Mouse (Mus musculus) gonadal fat pad, adult 2 months (tissue): ENCODE results near the gene Slc16a1. TPM values are rescaled to one million over a fixed set of nuclear protein-coding genes. Genes with fewer than 3 reads are reported as not detected.

ENCODE experiments used
- DNase-seq: peaks from one replicate; pipeline ENCODE4 v3.0.0-alpha.2; 2012; ENCODE audit warnings: low read depth
- polyA plus RNA-seq: library from polyadenylated mRNA; depleted of rRNA; stranded (reverse); fragments of >200 nt; gene quantifications from 2 replicates; pipeline ENCODE4 v1.2.3, GENCODE M21; 2012; rRNA removed

The Slc16a1 gene
- 18.1 and 21.9 TPM in 2 replicates for polyA plus RNA-seq

DNA sequence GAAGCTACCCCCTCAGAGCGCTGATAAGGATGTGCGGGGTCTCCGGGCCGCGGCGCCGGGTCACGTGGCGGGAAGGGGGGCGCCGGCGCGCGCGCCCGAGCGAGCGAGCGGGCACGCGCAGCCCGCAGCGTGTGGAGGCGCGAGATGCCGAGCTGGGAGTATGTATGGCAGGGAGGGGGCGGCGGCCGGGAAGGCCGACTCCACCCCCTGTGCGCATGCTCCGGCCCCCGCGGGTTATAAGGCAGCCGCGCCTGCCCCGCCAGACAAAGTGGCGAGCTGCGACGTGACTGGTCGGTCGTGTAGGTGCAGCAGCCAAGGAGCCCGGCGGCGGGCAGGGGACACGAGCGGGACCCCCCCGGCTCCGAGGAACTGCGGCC lies at the start of gene Slc16a1:
Gene Slc16a1, plus strand, starts transcription at position 266 of the 377 bp plus-strand sequence.
- no peak for DNase-seq

DNA sequence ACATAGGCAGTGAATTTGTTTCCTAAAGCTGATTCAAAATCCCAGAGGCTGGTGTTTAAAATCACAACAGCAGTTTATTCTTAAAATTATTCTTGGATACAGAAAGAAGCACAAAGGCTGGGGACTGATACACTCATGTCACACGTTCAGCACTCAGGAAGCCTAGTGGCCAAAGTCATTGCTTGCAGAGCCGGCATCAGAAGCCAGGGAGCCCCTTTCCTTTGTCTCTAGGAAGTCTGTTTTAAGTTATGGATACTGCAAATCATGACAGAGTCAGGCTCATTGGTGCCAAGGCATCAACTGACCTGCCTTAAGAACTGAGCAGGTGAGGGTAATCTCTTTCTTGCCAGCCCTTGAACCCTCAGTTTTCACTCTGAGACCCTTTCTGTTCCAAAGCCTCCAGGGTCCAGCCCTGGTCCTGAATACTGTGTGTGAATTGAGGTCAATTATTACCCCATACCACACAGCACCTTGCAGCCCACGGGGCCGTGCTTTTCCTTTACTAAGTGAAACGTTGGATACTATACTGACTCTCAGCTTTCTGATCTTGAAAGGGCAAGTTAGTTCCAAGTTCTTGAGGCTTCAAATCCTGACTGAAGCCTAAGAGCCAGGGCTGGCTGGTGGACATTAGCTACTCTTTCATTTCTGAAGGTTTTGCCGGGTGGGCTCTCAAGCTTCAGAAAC lies 41.9 kb upstream of the Slc16a1 start:
- DNase-seq, result no peak

DNA sequence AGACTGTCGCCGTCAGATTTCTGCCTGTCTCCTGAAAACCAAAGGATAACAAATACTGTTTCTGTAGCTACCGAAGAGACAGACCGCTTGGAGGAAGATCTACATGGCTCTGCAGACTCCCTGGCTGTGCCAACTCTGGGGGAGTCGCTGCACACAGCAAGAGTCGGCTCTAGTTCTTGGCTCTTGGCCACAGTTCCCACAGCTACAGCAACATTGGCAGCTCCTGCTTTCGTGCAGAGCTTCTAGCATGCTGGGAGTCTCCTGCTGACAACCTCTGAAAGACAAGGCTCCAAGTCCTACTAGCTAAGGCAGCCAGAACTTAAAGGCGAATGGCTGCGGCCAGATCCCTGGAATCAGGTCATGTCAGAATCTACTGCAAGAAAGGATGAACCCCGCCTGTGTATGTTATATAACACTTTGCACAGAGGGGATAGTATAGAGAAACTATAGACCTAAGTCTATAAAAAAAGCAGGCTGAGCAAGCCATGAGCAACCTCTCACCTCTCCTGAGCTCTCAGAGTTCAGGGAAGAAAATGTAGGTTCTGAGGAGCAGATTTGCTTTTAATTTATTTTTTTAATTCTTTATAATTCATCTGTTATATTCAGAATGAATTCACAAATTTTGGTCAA lies 41.2 kb upstream of the Slc16a1 start:
- DNase-seq, result no peak

DNA sequence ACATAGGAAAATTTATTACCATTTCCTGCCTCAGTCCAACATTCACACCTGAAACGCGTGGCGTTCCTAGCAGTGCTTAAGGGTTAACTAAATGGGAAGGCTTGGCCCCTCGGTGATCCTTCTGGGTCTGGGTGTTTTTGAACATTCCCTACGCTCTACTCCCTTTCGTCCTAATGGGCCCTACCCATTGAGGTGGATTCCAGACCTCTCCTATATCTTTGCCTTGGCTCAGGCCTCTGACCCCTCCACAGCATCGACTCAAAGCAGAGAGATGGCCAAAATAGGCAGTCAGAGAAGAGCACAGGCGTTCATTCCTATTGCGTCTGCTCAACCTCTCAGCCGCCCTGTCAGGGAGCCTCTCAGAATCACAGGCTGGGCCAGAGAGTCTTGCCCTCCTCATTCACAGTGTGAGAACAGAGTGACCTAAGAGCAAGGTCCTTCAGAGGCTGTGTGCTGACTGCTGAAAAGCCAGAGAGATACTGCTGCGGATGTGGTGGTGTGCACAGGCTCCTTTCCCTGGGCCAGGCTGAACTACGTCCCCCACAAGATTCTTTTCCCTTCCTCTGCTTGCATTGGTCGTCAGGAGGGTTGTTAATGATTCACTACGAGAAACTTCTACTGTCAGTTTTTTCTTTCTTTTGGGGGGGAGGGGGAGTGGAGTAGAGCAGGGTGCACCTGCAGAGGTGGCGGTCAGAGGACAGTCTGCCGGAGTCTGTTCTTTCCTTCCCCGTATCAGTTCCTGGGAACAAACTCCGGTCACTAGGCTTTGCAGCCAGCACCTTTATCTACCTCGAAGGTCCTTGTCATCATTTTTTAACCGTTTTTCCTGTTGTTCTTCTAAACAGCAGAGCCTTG lies 38.9 kb upstream of the Slc16a1 start:
- DNase-seq, result no peak

DNA sequence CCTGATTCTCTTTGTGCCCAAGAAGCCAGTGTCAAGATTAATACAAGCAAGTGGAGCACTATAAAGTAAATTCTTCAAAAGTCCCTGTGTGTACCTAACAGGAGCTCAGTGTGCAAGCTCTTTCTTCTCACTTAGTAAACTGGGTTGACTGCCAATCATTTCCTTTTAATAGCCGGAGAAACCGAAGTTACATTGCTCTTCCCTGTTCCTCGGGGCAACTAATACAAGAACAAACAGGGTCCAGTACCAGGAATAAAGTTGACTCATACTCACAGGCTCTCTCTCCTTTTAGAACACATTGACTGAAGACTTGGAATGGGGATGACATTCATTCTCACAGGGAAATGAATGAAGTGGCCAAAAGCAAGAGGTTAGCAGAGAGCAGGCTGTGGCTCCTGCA lies 37.8 kb upstream of the Slc16a1 start:
- DNase-seq, result no peak

DNA sequence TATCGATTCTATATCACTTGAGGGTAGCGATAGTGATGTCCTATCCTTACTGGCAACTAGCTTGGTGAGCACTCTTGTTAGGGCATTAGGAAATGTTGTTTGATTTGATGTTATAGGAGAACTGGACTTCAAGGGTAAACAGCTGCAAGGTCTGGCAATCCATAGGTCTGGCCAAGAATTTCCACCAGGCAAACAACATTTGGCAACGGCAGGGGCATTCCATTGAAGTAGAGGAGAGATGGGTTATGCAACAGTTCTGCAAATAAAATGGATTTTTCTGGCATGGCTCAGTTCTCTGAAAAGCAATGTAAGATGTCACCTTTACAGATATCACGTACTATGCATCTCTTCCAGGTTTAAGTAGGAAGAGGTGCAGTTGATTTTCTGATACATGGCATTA lies 36.8 kb upstream of the Slc16a1 start:
- no peak for DNase-seq

DNA sequence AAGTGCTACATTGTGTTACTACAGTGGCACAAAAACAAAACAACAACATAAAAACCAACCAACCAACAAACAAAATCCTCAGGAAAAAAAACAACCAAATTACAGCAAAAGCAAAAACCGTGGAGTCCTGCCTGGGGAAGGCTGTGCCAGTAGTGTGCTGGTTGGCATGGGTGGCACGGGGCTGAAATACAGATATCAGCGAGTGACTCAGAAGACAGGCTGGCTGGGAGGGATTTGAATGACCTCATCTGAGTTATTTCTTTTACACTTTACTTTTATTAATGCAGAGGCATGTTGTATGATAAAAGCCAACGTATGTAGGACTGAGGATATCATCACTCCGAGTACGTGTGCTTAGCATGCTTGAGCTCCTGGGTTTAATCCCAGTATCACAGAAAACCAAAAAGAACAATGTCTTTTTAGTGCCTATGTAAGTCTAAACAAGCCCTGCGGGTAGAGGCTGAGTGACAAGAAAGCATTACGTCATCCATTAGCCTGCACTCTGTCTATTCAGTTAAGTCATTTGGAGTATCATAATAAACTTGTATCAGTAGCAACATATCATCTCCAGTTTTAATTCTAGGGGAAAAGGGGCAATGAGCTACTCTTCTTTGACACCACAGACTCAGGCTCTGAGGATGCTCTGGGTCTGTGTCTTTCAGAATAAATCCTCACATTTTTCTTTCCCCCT lies 28.6 kb upstream of the Slc16a1 start:
- no peak for DNase-seq

DNA sequence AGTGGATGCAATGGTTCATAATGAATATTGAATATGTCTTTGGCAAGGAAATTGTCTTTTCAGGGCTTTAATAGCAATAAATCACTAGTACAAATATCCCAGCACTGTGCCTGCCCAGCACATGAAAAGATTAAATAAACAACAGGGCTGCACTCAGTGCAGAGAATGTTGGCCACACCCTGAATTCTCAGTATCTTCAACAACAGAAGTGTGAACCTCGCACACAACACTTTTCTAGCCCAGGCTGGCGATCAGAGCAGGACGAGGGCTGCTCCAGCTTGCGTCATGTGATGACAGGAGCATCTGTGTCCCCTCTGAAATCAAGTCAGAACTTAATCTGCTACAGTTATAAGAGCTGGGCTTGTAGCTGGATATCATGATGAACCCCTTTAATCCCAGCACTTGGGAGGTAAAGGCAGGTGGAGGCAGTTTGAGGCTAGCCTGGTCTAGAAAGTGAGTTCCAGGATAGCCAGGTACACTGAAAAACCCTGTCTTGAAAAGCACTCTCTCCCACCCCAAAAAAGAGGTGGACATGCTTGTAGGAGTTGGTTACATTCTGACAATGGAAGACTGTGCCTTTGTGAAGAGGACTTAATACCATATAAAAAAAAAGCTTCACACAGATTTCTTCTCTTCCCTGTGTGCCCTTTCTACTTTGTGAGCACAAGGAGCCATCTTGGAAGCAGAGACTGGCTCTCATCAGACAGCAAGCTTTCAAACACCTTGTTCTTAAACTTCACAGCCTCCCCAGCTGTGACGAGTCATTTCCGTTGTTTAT lies 27.8 kb upstream of the Slc16a1 start:
- DNase-seq, result no peak

DNA sequence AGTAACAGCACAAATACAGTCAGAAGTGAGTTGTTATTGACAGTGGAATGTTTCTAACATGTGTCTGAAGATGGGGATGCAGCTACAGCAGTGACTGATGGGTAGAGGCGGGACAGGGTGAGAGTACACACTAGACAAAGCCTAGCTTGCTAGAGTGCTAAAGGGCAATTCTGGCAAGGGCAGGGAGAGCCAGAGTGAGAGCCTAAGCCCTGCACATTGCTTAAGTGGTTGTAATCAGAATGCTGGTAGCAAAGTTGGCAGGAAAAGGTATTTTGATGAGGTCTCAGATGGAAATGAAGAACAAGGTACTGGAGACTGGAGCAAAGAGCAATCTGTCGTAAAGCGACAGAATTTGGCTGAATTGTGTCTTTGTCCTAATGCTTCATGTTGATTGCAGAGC lies 26.5 kb upstream of the Slc16a1 start:
- DNase-seq, result peak; percentile 96

DNA sequence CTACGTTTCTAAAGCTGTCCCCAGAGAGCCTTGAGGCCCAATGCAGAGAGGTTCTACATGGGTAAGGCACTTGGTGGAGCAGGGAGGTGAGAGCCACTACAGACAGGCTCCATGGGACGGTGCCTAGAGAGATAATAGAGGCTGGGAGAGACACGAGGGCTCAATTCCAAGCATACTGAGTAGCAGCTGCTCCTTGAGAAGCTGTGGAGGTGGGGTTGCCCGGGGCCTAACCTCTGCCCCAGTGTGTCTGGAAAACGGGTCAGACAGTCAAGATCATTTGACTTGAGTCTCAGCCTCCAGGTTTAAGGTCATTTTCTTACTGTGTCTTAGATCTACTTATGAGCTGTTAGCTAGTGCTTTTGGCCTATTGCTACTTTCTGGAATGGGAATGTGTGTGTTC lies 25.4 kb upstream of the Slc16a1 start:
- DNase-seq, result no peak

DNA sequence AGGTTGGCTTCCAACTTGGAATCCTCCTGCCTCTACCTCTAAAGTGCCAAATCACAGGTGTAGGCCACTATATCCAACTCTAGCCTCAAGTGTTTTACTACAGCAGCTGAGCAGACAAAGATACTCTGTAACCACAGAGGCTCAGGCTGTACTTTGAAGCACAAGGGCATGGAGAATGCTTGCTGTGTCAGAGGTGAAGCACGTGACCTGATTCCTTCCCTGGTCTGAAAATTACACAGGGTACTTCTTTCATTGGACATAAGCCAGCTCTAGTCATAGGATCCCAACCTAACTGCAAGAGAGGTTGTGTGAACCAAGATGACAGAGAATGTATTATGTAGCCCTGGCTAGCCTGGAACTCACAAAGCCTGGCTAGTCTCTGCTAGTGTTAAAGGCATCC lies 24.4 kb upstream of the Slc16a1 start:
- no peak for DNase-seq

DNA sequence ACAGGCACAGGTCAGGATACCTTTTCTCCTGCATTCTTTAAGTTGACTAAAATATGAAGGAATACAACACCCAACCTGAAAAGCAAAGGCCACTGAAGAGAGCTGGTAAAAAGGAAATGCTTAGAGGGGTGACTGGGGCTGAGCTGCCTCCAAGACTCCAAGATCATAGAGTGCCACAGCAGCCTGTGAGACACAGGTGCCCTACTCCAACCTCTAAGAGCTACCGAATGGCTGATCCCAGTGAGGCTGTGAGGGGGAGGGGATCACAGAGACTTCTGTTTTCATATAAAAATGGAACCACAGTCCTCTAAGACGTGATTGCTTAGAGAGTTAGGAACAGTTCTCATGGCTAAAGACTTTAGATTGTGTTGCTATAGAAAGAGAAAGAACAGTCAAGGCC lies 23.3 kb upstream of the Slc16a1 start:
- DNase-seq, result no peak

DNA sequence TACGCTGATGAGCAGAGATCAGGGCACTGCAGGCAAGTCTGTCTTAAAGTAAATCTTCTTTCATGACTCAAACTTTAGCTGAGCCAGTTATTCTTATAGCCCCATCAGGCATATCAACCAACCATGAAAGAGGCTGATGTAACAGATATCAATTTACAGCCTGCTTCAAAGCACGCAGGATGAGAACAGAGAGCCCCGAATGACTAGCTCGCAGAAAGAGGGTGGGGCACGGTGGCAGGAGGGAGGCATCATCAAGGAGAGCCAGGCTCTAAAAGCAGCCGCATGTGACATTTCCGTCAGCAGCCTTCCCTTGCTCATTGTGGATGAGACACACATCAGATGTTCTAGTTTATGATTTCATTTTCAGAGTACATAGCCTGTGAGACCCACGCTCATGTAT lies 22.3 kb upstream of the Slc16a1 start:
- DNase-seq, result no peak

DNA sequence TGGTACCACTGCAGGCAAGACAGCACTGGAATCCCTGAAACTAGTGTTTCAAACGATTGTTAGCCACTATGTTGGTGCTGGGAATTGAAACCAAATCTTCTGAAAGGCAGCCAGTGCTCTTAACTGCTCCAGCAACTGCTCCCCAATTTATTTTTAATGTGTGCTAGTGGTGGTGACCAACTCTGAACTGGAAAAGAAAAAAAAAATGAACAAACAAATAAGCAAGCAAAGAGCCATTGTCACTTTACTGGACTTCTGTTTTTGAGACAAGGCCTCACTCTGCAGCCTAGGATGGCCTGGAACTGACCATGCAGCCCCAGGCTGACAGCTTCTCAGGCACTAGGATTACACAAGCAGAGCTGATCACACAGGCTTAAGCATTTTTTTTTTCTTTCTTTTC lies 16.6 kb upstream of the Slc16a1 start:
- no peak for DNase-seq

DNA sequence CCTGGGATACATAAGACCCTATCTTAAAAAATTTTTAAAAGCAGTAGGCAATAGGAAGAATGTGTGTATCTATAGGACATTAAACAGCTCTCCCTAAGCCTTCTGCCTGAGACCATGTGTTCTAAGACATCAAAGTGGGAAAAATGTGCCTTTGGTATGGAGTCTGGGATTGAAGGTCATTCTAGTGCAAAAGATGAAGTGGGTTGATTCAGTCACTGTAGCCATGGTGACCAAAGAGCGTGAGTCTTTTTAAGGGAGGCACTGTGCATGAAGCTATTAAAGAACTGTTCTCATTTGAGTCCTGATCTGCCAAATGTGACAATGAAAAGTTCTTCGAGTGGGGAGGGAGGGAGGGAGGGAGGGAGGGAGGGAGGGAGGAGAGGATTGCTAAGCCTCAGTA lies 8.7 kb upstream of the Slc16a1 start:
- no peak for DNase-seq

DNA sequence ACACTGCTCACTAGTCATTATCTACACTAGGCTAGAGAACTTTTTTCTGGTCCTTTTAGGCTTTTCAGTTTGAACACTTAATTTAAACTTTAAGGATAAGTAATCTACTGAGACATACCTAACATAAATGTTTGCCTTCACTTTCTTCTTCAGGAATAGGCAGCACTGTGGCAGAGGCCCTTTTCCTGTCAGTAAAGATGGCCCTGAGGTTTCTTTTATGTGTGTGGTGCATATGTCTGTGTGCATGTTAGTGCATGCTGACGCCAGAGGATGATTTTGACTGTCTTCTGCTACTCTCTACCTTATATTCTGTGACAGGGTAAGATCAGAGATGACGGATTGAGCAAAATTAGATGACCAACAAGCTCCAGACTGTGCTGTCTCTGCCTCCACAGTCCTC lies 7.5 kb upstream of the Slc16a1 start:
- no peak for DNase-seq

DNA sequence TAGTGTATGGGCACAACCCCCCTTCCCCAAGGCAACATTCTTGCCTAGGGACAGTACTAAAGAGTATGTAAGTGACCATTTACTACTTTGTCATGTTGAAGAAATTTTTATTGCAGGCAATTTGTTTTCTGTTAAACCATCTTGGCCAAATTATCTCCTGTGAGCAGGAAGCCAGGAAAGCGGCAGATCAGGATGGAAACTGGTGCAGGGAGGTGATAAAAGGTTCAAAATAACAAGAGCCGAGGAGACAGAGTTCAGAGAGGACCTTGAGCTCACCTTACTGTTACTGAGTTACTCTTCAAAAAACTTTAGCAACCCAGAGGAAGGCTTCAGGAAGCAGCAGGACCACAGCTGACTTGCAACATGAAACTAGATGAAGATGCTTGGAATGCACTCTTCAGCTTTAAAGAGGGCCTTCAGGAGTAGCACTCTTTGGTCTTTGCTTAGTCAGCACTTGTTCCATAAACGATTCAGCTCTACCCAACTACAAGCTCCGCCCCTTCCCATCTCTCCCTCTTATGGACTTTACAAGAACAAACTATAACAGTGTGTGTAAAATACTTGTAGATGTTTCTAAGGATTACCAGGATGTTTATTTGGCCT lies 5.8 kb upstream of the Slc16a1 start:
- DNase-seq, result no peak

DNA sequence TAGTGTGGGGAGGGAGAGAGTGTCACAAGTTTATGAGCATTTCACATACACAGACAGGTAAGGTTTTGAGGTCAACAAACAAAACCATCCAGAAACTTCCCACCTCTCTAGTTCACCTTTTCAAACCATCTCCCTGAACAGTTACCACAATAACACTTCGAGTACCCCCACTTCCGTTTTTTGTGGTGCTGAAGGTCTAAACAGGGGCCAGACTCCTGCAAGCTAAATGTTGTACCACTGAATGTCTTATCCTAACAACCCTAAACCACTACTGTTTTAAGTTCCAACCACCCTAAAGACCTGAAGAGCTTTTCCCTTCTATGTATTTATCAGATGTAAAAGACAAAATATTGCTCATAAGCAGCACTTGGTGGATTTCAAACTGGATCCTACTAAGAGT lies 2.0 kb upstream of the Slc16a1 start:
- no peak for DNase-seq

DNA sequence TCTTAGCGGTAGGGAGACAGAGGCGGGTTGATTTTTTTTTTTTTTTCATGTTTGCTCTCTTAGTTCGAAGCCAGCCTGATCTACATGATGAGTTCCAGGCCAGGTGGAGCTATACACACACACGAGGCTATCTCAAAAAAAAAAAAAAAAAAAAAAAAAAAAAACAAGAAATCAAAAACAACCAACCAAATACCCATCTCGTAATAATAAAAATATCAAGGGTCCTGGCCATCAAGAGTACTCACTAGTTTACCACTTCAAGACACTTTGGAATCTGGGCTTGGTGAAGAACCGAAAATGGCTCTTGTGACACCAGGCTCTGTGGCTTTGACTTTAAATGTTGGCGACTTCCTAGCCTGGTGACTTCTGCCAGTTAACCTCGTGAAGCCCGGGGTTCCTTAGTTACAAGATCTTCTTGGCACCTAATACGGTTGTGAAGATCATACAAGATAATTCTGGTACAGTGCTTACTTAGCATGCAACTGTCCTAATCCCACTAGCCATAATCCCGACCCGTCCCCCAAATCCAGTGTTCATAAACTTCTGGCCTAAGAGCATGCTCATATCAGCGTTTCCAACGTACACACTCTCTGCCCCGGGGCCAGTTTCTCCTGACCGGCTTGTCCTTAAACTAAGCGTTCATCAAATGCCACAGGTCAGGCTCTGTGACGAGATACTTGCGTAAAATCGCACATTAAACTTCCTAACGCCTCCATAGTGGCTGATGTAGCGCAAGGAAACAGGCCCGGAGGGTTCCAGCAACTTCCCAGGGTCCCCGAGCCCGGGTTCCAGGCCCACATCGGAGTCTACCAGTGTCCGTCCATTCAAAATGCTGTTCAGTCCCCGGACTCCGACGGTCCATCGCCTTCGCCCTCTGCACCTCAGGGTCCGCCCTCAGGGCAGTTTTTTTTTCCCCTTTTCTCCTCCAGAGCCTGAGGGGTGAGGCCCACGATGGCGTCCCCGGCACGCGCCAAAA lies 753 bp upstream of the Slc16a1 start:
- peak; percentile 89 for DNase-seq
